Mouse (Mus musculus): Measurements from ENCODE around the gene Babam1. TPM values are rescaled to one million over a fixed set of nuclear protein-coding genes. Genes with fewer than 3 reads are reported as not detected.

Gene Babam1
- polyA plus RNA-seq, 1 experiment from 2014 or later: 65.1 TPM

DNA sequence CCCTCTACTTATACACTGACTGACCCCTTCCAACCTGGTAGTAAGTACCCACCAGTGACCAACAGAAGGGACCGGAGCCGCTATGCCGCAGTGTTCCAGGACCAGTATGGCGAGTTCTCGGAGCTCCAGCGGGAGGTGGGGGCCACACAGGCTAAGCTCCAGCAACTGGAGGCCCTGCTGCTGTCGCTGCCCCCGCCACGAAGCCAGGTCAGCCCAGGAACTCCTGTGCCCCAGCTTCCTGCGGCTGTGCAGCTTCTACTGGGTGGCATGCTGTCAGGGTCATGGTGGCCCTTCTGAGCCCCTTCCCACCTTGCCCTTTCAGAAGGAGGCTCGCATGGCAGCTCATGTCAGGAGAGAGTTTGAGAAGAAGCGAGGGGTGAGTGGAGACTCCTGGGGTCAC is 24.2 kb upstream of the Babam1 start:
- peaks cover 18% of the 10 kb centered on the region for H3K27me3 ChIP-seq
- H3K9ac ChIP-seq: no peak overlapping the region
- DNase-seq: no peak
- peaks cover 41% of the 10 kb centered on the region for H3K36me3 ChIP-seq
- no peak overlapping the region for H3K4me3 ChIP-seq (replicated peaks)
- H3K4me2 ChIP-seq: peak overlapping the region; percentile 70; the same call in 1 of the 2 replicates
- no peak overlapping the region for H3K27ac ChIP-seq
- H3K9me3 ChIP-seq (replicated peaks): no peaks in the 10 kb centered on the region
- WGBS (ENCODE audit: insufficient replicate concordance): 87% methylated on average over 12 of the region's 12 CpGs
- peaks cover 76% of the 10 kb centered on the region for H3K4me1 ChIP-seq (replicated peaks)
- ATAC-seq (ENCODE audit: low read depth): no peak

DNA sequence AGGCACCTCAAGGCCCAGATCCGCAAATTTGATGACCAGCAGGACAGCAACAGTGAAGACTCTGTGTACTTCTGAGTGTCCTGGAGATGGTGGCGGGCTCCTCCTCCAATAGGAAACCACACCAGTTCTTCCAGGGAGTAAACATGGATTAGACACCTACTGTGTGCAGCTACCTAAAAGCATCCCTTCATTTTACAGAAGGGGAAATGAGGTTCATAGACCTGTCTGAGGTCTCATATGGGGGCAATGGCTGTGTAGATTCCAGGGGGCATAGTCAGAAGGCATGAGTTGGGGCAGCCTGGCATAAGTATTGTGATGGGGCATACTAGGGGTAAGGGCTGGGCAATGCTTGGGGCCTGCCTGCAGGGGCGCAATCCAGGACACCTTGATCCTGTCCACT is 23.7 kb upstream of the Babam1 start:
- Histone ChIP-seq H3K36me3 (peaks cover 47% of the 10 kb centered on the region), H3K27ac (no peak overlapping the region), H3K4me2 (no peak overlapping the region), H3K4me3 (replicated peaks) (no peak overlapping the region), H3K4me1 (replicated peaks) (peaks cover 76% of the 10 kb centered on the region), H3K9me3 (replicated peaks) (no peaks in the 10 kb centered on the region), H3K9ac (no peak overlapping the region), H3K27me3 (peaks cover 23% of the 10 kb centered on the region)
- WGBS (ENCODE audit: insufficient replicate concordance): 83% methylated on average over 3 of the region's 3 CpGs
- no peak for DNase-seq
- no peak for ATAC-seq (ENCODE audit: low read depth)

DNA sequence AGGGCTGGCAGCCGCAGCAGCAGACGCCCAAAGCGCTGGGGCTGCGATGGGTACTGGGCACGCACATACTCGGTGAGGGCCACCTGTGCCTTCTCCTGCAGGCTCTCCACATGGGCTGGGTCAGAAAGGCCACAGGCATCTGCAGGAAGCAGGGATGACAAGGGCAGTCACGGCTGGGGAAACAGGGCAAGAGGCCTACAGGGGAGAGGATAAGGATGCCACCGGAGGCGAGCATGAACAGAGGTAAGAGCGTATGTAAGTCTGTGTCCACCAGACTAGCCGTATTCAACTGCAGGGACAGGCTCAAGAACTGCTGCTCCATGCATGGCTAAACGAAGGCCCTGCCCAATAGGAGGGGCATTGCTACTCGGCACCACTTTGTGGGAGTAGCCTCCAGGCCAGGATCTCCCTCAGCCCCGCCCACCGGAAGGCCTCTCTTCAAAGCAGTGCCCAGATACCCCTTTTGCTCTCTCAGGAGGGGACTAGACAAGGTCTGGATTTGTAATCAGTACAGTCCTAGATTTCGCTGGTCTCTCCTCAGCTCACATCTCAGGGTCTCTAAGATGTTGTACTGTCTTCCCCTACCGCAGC is 21.9 kb upstream of the Babam1 start:
- DNase-seq (no peak), ATAC-seq (ENCODE audit: low read depth) (no peak)
- Histone ChIP-seq H3K4me3 (replicated peaks) (no peak overlapping the region), H3K4me2 (no peak overlapping the region), H3K9ac (no peak overlapping the region), H3K4me1 (replicated peaks) (peaks cover 76% of the 10 kb centered on the region), H3K27ac (peak overlapping the region; percentile 24; the same call in 1 of the 2 replicates), H3K27me3 (peaks cover 39% of the 10 kb centered on the region), H3K36me3 (peaks cover 34% of the 10 kb centered on the region), H3K9me3 (replicated peaks) (no peaks in the 10 kb centered on the region)
- 68% methylated on average over 17 of the region's 17 CpGs for WGBS (ENCODE audit: insufficient replicate concordance)

DNA sequence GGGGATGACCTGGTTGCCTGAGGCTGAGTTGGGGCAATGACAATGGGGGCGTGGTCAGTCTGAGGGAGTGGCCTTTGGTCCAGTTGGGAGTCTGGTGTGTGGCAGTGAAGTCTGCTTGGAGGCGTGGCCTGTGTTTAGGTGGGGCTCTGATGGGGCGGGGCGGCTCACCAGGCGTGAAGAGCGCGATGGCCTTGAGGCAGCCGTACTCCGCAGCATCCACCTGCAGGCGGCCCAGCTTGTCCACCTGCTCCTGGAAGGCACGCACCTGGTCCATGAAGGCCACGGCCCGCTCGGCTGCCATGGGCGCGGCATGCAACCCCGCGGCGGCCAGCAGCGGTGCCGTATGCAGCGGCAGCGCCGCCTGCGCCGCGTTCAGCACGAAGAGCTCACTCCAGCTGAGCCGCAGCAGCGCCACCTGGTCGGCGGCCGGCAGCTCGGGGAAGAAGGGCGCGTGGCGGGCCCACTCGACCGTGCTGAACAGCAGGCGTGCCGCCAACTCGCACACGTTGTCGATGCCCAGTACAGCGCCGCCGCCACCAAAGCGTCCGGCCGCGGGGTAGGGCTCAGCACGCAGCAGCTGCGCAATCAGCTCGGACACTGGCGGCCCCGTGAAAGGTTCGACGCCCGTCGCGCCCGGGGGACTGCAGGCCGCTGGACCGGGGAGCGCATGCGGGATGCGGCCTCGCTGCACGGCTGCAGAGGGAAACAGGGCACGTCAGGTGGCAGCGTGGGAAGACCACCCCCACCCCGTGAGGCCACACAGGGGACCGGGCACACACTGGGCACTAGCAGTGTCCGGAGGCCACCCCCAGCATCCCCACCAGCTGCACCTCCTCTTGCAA is 20.9 kb upstream of the Babam1 start:
- peak; percentile 73 for DNase-seq
- Histone ChIP-seq H3K36me3 (peaks cover 31% of the 10 kb centered on the region), H3K27ac (peak overlapping the region; percentile 51; the same call in 1 of the 2 replicates), H3K4me1 (replicated peaks) (peaks cover 74% of the 10 kb centered on the region), H3K9me3 (replicated peaks) (no peaks in the 10 kb centered on the region), H3K4me2 (peak overlapping the region; percentile 75), H3K4me3 (replicated peaks) (peak overlapping the region; percentile 44), H3K9ac (peak overlapping the region; percentile 42; the same call in 1 of the 2 replicates), H3K27me3 (peaks cover 50% of the 10 kb centered on the region)
- WGBS (ENCODE audit: insufficient replicate concordance): 13% methylated on average over 74 of the region's 74 CpGs
- peak; percentile 15 for ATAC-seq (ENCODE audit: low read depth)

DNA sequence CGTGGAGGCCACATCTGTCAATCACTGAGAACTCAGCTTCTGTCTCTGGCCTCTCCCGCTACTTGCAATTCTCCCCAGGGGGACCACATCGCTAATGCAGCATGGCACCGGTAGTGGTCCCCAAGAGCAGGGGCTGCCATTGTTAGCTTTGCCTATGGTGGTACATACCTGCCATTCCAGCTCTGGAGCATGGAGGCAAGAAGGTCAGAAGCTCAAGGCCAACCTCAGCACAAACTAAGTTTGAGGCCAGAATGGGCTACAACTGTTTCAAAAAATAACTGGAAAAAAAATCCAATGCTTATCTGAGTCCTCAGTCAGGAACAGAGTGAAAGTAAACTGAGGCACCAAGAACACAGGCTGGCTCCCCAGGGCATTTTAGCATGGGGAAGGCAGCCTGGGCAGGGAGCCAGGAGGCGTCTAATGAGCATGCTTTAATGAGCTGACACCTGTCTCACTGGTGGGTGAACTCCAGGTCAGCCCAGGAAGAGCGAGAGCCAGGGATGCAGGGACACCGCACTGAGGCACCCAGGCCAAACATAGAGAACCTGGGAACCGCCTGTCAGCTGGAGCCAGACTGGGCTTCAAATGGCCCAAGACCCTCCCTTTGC is 20.1 kb upstream of the Babam1 start:
- 58% methylated on average over 8 of the region's 8 CpGs for WGBS (ENCODE audit: insufficient replicate concordance)
- Histone ChIP-seq H3K27ac (no peak overlapping the region), H3K9me3 (replicated peaks) (no peaks in the 10 kb centered on the region), H3K36me3 (peaks cover 31% of the 10 kb centered on the region), H3K9ac (peak overlapping the region; percentile 42; the same call in 1 of the 2 replicates), H3K4me1 (replicated peaks) (peaks cover 80% of the 10 kb centered on the region), H3K4me3 (replicated peaks) (peak overlapping the region; percentile 44), H3K27me3 (peaks cover 57% of the 10 kb centered on the region), H3K4me2 (peak overlapping the region; percentile 75)
- DNase-seq (no peak), ATAC-seq (ENCODE audit: low read depth) (no peak)

DNA sequence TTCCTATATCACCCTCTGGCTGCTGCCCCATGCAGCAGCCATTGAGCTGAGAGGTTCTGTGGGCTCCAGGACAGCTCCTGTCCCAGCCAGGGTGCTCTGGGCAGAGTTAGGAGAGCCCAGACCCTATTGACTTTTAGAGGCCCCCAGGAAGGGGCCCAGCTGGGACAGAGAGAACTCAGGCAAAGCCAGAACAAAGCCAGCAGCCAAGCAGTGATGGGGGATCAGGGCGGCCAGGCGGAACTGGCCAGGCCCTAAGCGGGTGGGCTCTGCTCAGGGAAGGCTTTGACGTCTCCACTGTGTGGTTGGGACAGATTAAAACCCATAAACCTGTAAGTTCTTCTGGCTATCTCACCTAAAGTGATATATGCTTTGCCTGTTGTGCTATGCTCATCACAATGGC is 17.7 kb upstream of the Babam1 start:
- ATAC-seq (ENCODE audit: low read depth): no peak
- H3K4me2 ChIP-seq: peak overlapping the region; percentile 84
- H3K27me3 ChIP-seq: peaks cover 80% of the 10 kb centered on the region
- peak overlapping the region; percentile 68; the same call in 1 of the 2 replicates for H3K4me3 ChIP-seq (replicated peaks)
- no peaks in the 10 kb centered on the region for H3K9me3 ChIP-seq (replicated peaks)
- DNase-seq: no peak
- no peak overlapping the region for H3K27ac ChIP-seq
- H3K36me3 ChIP-seq: peaks cover 20% of the 10 kb centered on the region
- peaks cover 85% of the 10 kb centered on the region for H3K4me1 ChIP-seq (replicated peaks)
- 69% methylated on average over 4 of the region's 4 CpGs for WGBS (ENCODE audit: insufficient replicate concordance)
- H3K9ac ChIP-seq: no peak overlapping the region; the same call in 1 of the 2 replicates

DNA sequence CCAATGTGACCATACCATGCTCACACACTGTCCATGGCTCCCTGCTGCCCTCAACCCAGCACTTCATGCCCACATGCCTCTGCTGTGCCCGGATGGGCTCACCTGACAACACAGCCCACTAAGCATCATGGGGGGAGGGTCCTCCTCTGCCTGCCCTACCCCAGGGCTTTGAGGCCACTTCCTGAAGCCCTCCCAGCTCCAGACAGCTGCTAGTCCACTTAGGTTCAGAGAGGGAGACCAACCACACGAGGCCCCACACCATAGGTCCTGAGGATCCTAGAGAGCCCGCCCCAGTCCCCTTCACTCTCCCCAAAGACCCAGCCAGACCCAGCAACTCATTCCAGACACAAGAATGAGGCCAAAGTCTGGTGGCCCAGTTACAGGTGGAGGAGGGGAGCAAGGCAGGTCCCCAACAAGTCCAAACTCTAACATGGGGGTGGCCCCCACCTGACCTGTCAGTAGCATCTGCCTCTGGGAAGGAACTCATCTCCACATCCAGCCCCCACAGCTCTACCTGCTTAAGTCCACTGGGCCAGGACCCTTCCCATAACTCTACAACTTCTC is 17.1 kb upstream of the Babam1 start:
- no peak for ATAC-seq (ENCODE audit: low read depth)
- Histone ChIP-seq H3K9ac (peak overlapping the region; percentile 77), H3K27me3 (peaks cover 80% of the 10 kb centered on the region), H3K27ac (peak overlapping the region; percentile 53), H3K4me1 (replicated peaks) (peaks cover 82% of the 10 kb centered on the region), H3K4me3 (replicated peaks) (peak overlapping the region; percentile 68), H3K36me3 (peaks cover 14% of the 10 kb centered on the region; the same call in 1 of the 2 replicates), H3K9me3 (replicated peaks) (no peaks in the 10 kb centered on the region), H3K4me2 (peak overlapping the region; percentile 84)
- DNase-seq: no peak
- WGBS (ENCODE audit: insufficient replicate concordance): 57% methylated on average over 3 of the region's 3 CpGs

DNA sequence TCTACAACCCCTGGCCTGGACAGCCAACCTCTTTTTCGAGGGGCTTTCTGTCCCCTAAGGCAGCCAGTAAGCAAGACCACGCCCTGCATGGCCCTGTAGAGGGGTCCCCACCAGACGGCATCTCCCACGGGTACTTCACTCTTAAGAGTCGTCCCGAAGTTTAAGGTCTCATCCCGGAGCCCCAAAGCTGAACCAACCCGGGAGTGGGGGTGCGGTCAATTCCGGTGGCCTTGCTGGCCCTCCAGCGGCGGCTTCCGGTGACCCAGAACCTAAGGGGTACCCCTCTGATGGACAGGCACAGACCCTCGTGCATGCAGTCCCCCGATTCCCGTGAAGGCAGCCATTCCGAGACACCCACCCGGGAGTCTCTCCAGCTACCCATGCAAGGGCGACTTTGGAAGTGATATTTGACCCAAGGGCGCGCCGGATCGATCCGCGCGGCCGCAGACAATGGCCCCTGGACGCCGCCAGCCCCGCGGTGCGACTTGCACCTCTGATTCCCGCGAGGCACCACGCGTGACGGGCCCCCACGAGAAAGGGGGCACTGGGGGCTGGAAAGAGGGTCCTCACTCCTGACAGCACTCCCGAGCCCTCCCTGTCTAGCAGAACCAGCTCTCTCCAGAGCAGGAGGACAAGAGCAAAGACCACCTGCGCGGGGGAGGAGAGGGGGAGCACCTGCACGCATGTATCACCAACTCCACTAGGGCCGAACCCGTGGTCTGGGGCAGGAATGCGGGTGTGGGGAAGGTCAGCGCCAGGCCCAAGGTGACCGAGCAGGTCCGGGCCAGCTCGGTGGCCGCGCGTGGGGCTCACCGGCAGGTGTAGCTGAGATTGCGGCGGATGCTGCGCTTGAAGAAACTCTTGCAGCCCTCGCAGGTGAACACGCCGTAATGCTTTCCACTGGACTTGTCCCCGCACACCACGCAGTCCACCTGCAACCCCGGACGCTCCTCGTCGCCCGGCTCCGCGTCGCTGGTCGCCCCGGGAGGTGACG is 16.2 kb upstream of the Babam1 start:
- peaks cover 80% of the 10 kb centered on the region for H3K27me3 ChIP-seq
- peak overlapping the region; percentile 68 for H3K4me3 ChIP-seq (replicated peaks)
- peak overlapping the region; percentile 77 for H3K9ac ChIP-seq
- peak overlapping the region; percentile 84 for H3K4me2 ChIP-seq
- H3K4me1 ChIP-seq (replicated peaks): peaks cover 73% of the 10 kb centered on the region
- H3K9me3 ChIP-seq (replicated peaks): no peaks in the 10 kb centered on the region
- H3K36me3 ChIP-seq: peaks cover 13% of the 10 kb centered on the region; the same call in 1 of the 2 replicates
- no peak for ATAC-seq (ENCODE audit: low read depth)
- WGBS (ENCODE audit: insufficient replicate concordance): 6% methylated on average over 72 of the region's 72 CpGs
- DNase-seq: no peak
- peak overlapping the region; percentile 73 for H3K27ac ChIP-seq

DNA sequence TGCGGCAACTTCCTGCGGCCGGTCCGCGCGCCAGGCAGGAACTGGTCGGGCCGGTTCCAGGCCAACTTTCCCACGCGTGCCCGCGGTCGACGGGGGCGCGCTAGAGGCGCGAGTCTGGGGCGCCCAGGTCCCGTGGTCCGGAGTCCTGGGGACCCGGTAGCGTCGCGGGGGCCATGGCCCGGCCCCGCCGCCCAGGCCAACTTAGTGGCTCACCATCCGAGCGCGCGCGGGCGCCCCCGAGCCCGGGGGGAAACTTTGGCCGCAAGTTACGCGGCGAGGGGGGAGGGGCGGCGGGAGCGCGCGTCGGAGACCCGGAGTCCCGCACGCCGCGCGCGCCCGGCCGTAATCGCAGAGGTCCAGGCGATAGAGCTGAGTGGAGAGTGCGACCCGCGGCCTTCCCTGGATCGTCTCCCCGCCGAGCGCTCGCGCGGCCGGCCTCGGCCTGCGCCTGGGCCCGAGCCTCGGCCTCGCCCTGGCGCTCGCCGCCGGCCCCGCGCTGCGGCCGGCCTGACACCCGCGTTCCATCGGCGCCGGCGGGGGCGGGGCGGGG is 15.2 kb upstream of the Babam1 start, which contains the start of gene Nr2f6:
Gene Nr2f6 (minus strand): TSS at position 540 of the 550 bp plus-strand sequence.
- peaks cover 63% of the 10 kb centered on the region for H3K4me1 ChIP-seq (replicated peaks)
- ATAC-seq (ENCODE audit: low read depth) (peak; percentile 7), DNase-seq (no peak)
- peak within 1 kb of the TSS; percentile 77 for H3K9ac ChIP-seq
- peak within 1 kb of the TSS; percentile 84 for H3K4me2 ChIP-seq
- H3K27me3 ChIP-seq: peaks cover 72% of the 10 kb centered on the region
- WGBS (ENCODE audit: insufficient replicate concordance): under 1% methylated on average over 70 of the region's 89 CpGs
- no peaks in the 10 kb centered on the region for H3K9me3 ChIP-seq (replicated peaks)
- peaks cover 9% of the 10 kb centered on the region; the same call in 1 of the 2 replicates for H3K36me3 ChIP-seq
- H3K27ac ChIP-seq: peak within 1 kb of the TSS; percentile 75
- H3K4me3 ChIP-seq (replicated peaks): peak within 1 kb of the TSS; percentile 68

Data from liver, embryonic 13.5 days (tissue).